Mouse (Mus musculus) pancreas, adult 10 weeks (tissue): ENCODE measurements around the gene Trim16. TPM values are rescaled to one million over a fixed set of nuclear protein-coding genes. Genes with fewer than 3 reads are reported as not detected.

Experiments used
- polyA plus RNA-seq: library from polyadenylated mRNA; stranded (reverse); fragments of 350-450 nt; fragmentation: Illumina TruSeq; extraction: RNeasy Lipid Tissue Mini Kit (QIAGEN cat#74804); gene quantifications from one replicate; pipeline ENCODE4 v1.2.3, GENCODE M21; 2015; ENCODE audit warnings: low read depth, low replicate concordance; ENCODE audit not compliant: insufficient read depth

Gene Trim16
- polyA plus RNA-seq = 4.9 TPM

DNA sequence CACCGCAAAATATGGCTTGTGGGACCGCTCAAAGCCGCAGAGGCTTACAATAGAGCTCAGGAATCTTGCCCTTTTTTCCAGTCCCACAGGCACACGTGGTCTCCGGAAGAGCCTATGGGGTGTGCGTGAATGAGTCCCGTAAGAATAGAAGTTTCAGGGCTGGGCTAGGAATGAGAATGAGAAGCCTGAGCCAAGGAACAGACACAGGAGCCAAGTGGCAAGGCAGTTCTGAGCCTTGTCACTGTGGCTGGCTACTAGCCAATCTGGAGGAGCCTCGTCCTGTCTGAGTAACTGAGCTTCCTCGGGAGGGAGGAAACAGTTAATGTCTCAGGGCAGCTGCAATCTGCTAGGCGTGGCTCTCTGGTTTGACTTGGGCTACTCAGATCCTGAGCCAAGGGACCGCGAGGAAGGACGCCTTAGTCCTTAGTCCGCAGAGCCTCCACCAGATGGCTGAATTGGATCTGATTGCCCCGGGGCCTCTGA lies at the start of gene Trim16:
Gene Trim16, plus strand, starts transcription at position 173 of the 483 bp plus-strand sequence.

GRCm38 (mm10) chr11:62788935-62789616 lies 31.0 kb upstream of the Trim16 start, which contains the start of gene Zfp286:
Gene Zfp286, minus strand, starts transcription at chr11:62789462.

DNA sequence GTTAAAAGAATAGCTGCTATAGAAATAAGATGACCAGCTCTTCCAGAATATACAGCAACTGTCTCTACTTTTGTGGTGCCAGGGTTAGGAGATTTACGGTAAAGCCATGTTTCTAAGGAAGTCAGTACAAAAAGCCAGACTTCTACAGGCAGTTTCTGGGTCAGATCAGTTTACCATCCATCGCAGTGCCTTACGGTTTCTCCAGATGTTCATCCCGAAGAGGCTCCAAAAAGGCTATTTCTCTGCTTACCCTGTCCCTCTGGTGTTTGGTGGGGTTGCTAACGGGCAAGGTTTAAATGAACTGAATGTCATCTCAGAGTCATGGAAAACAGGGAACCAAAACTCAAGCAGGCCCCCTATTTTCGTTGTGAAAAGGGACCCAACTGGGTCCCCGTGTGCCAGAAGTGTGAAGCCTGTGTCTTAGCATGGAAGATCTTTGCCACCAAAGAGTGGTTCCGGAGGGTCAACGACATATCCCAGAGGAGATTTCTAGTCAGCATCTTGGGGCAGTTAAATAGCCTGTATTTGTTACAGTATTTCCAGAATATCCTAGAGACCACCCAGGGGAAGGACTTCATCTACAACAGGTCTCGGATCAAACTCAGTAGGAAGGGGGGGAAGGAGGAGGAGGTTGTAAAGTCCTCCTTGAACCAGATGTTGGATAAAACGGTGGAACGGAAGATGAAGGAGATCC lies 27.1 kb downstream of the Trim16 start, which contains the start of gene Fbxw10:
Gene Fbxw10, plus strand, starts transcription at position 109 of the 694 bp plus-strand sequence.

GRCm38 (mm10) chr11:62879220-62880048 lies 59.4 kb downstream of the Trim16 start, which contains the start of gene Tvp23b:
Gene Tvp23b, plus strand, starts transcription at chr11:62879455.

Other genes with a start within 250 kb of the Trim16 start
- gene Trpv2, start 245.7 kb upstream of the Trim16 start, polyA plus RNA-seq = 1.1 TPM
- 2.2 TPM for gene Lrrc75a, start 171.7 kb upstream of the Trim16 start, polyA plus RNA-seq
- 4.5 TPM for gene Mmgt2, start 171.6 kb upstream of the Trim16 start, polyA plus RNA-seq
- gene Zfp287, start 88.3 kb upstream of the Trim16 start, polyA plus RNA-seq = 2.0 TPM
- gene Gm10428, start 67.1 kb upstream of the Trim16 start, polyA plus RNA-seq = not detected
- gene Zfp286, start 30.8 kb upstream of the Trim16 start, polyA plus RNA-seq = 1.0 TPM
- 0.41 TPM for gene Fbxw10, start 26.8 kb downstream of the Trim16 start, polyA plus RNA-seq
- gene Tvp23b, start 59.2 kb downstream of the Trim16 start, polyA plus RNA-seq = 10.3 TPM
- gene Cdrt4, start 131.0 kb downstream of the Trim16 start, polyA plus RNA-seq = not detected
- gene Tekt3, start 241.4 kb downstream of the Trim16 start, polyA plus RNA-seq = not detected